Mouse (Mus musculus) olfactory bulb, adult 2 months (tissue): ENCODE data around the gene P2ry12.

Experiments used
- CTCF ChIP-seq: fragments of 200-500 bp; IDR thresholded peaks from 2 replicates; pipeline ENCODE4 v1.5.1; 2012; ENCODE audit warnings: low read depth, mild to moderate bottlenecking, low read length, moderate library complexity; ENCODE audit not compliant: insufficient read depth
- POLR2A ChIP-seq: fragments of 200-500 bp; IDR thresholded peaks from 2 replicates; pipeline ENCODE4 v1.6.1; 2012; ENCODE audit warnings: mild to moderate bottlenecking, low read depth, low read length, moderate library complexity; ENCODE audit not compliant: insufficient read depth

GRCm38 (mm10) chr3:59176871-59177270 is 85.8 kb downstream of the P2ry12 start:
- TF ChIP-seq POLR2A = no peak
- no peak for TF ChIP-seq CTCF
